Mouse (Mus musculus) hindbrain, embryonic 10.5 days (tissue): ENCODE results near the gene Ttn. TPM values are rescaled to one million over a fixed set of nuclear protein-coding genes. Genes with fewer than 3 reads are reported as not detected.

Experiments used
- DNase-seq: peaks from one replicate; pipeline ENCODE4 v3.0.0-alpha.2; 2017; ENCODE audit warnings: low spot score
- H3K27ac ChIP-seq: fragments of 300-500 bp; sonication (generic); 2 replicates; pipeline ENCODE4 v1.5.1; 2016; ENCODE audit warnings: mild to moderate bottlenecking, moderate library complexity
- H3K27me3 ChIP-seq: fragments of 300-500 bp; sonication (generic); 2 replicates; pipeline ENCODE4 v1.6.1; 2016; ENCODE audit warnings: mild to moderate bottlenecking; ENCODE audit not compliant: poor library complexity, insufficient read depth, severe bottlenecking
- H3K36me3 ChIP-seq: fragments of 300-500 bp; sonication (generic); 2 replicates; pipeline ENCODE4 v1.6.1; 2016; ENCODE audit warnings: mild to moderate bottlenecking, moderate library complexity
- H3K4me1 ChIP-seq: fragments of 300-500 bp; sonication (generic); replicated peaks from 2 replicates; pipeline ENCODE4 v1.6.1; 2016; ENCODE audit warnings: mild to moderate bottlenecking
- H3K4me3 ChIP-seq: fragments of 300-500 bp; sonication (generic); 2 replicates; pipeline ENCODE4 v1.5.1; 2016; ENCODE audit warnings: mild to moderate bottlenecking, moderate library complexity
- H3K9me3 ChIP-seq: fragments of 300-500 bp; sonication (generic); 2 replicates; pipeline ENCODE4 v1.6.1; 2016; ENCODE audit warnings: mild to moderate bottlenecking, moderate library complexity
- WGBS: fragments of 180-500 bp; shearing (Covaris S2); methylation state at CpG from one replicate; pipeline ENCODE4 v1.1.7; 2016; 5-methylcytosine and 5-hydroxymethylcytosine counted together
- polyA plus RNA-seq: library from polyadenylated mRNA; unstranded; fragments of >200 nt; fragmentation: Nextera tagmentation; extraction: Ambion mirVana; gene quantifications from 2 replicates; pipeline ENCODE4 v1.2.1, GENCODE M21; 2016

The Ttn gene
- polyA plus RNA-seq, 1 experiment from 2014 or later = 0.10 TPM

DNA sequence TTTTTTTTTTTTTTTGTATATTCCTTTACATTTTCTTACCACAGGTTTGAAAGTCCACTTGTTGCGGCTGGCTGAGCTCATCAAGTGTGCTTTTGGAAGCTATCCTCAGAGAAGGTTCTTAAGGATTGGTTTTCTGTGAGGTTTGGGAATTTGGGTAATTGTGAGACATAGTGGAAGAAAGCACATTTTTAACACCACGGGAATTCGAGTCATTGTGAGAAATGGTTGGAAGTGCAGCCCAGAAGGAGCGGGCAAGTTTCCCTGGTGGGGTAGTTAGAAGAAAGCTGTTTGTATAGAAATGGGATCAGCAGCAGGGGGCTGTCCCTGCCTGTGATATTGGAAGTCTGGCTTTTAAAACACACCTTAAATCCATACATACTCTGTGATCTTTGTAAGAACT, 306.4 kb downstream of the Ttn start:
- Histone ChIP-seq H3K27me3 (no peaks in the 10 kb centered on the region), H3K36me3 (peaks cover 20% of the 10 kb centered on the region), H3K9me3 (no peaks in the 10 kb centered on the region), H3K4me1 (peaks cover 46% of the 10 kb centered on the region), H3K27ac (peak overlapping the region; percentile 95), H3K4me3 (peak overlapping the region; percentile 88)
- 10% methylated on average over 4 of the region's 4 CpGs for WGBS
- DNase-seq = no peak

DNA sequence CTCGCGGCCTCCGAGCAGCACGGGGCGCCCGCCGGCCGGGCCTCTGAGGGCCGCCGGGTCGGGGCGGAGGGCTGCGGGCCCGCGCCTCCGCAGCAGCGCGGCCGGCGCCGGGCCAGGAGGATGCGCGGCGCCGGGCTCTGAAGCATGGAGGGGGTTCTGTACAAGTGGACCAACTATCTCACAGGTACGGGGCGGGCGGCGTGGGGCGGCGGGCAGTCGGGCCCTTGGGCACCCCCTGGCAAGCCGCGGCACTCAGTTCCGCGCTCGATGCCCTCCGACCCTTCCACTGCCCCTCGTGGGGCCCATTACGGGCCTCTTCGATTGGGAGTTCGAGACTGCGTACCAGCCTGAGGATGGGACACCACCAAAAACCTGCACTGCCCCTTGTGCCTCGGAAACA, 306.9 kb downstream of the Ttn start:
- H3K9me3 ChIP-seq = no peaks in the 10 kb centered on the region
- H3K27me3 ChIP-seq = no peaks in the 10 kb centered on the region
- DNase-seq = no peak
- peaks cover 15% of the 10 kb centered on the region for H3K36me3 ChIP-seq
- peaks cover 46% of the 10 kb centered on the region for H3K4me1 ChIP-seq
- peak overlapping the region; percentile 88 for H3K4me3 ChIP-seq
- H3K27ac ChIP-seq = peak overlapping the region; percentile 95
- under 1% methylated on average over 44 of the region's 44 CpGs for WGBS

- Histone ChIP-seq H3K4me3 (peak within 1 kb of the TSS; percentile 88), H3K9me3 (no peaks in the 10 kb centered on the region), H3K4me1 (peaks cover 46% of the 10 kb centered on the region), H3K36me3 (peaks cover 9% of the 10 kb centered on the region), H3K27ac (peak within 1 kb of the TSS; percentile 95), H3K27me3 (no peaks in the 10 kb centered on the region)
- DNase-seq = peak; percentile 82
- 5% methylated on average over 52 of the region's 52 CpGs for WGBS
These were observed 307.5 kb downstream of the Ttn start, which contains the start of gene Plekha3 for GRCm38 (mm10) chr2:76674725-76675427. Plekha3 (plus strand) TSS chr2:76675281.

- 32% methylated on average over 7 of the region's 7 CpGs for WGBS
- H3K4me3 ChIP-seq = peak overlapping the region; percentile 48
- peaks cover 7% of the 10 kb centered on the region; the same call in 1 of the 2 replicates for H3K36me3 ChIP-seq
- peak; percentile 35 for DNase-seq
- H3K9me3 ChIP-seq = no peaks in the 10 kb centered on the region
- H3K27me3 ChIP-seq = no peaks in the 10 kb centered on the region
- peak overlapping the region; percentile 87 for H3K27ac ChIP-seq
- peaks cover 46% of the 10 kb centered on the region for H3K4me1 ChIP-seq
These were observed 308.8 kb downstream of the Ttn start for GRCm38 (mm10) chr2:76673472-76674081.

- under 1% methylated on average over 17 of the region's 17 CpGs for whole genome bisulfite sequencing
- 0 out of 2 replicates have a peak, but pooled peaks cover 3% of the 10 kb centered on the region for H3K36me3 ChIP-seq
- H3K27me3 ChIP-seq = no peaks in the 10 kb centered on the region
These were observed 309.4 kb downstream of the Ttn start, which contains the start of gene Fkbp7 for GRCm38 (mm10) chr2:76672966-76673392. Fkbp7 (minus strand) TSS chr2:76673116.

GRCm38 (mm10) chr2:76672134-76672745, 310.1 kb downstream of the Ttn start:
- H3K4me1 ChIP-seq = peaks cover 46% of the 10 kb centered on the region
- peak overlapping the region; percentile 87 for H3K27ac ChIP-seq
- H3K36me3 ChIP-seq = 0 out of 2 replicates have a peak, but pooled peaks cover 3% of the 10 kb centered on the region
- DNase-seq = no peak
- H3K9me3 ChIP-seq = no peaks in the 10 kb centered on the region
- 48% methylated on average over 9 of the region's 9 CpGs for WGBS
- no peaks in the 10 kb centered on the region for H3K27me3 ChIP-seq
- peak overlapping the region; percentile 48 for H3K4me3 ChIP-seq

More at GRCm38 (mm10) chr2:76672966-76673392, 309.4 kb downstream of the Ttn start, which contains the start of gene Fkbp7:
- H3K9me3 ChIP-seq = no peaks in the 10 kb centered on the region
- peaks cover 46% of the 10 kb centered on the region for H3K4me1 ChIP-seq
- peak within 1 kb of the TSS; percentile 48 for H3K4me3 ChIP-seq
- peak within 1 kb of the TSS; percentile 87 for H3K27ac ChIP-seq
- DNase-seq = peak; percentile 95

DNA sequence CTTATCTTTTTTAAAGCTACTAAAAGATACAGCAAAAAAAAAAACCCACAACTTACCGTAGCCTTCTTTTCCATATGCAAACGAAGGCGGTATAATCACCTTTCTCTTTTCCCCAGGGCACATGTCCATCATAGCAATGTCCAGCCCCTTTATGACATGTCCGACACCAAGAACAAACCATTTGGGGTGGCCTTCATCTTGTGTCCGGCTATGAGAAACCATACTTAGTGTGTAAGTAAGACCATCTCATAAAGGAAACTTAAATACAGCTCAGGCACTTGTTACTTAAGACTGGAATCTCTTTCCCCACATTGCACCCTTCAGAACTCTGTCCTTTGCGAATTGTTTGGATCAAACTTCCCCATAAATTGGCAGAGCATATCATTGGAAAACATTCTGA, 310.7 kb downstream of the Ttn start:
- peak overlapping the region; percentile 48 for H3K4me3 ChIP-seq
- 0 out of 2 replicates have a peak, but pooled peaks cover 3% of the 10 kb centered on the region for H3K36me3 ChIP-seq
- no peaks in the 10 kb centered on the region for H3K9me3 ChIP-seq
- H3K27ac ChIP-seq = peak overlapping the region; percentile 87
- 90% methylated on average over 6 of the region's 6 CpGs for WGBS
- no peaks in the 10 kb centered on the region for H3K27me3 ChIP-seq
- H3K4me1 ChIP-seq = peaks cover 42% of the 10 kb centered on the region
- no peak for DNase-seq

GRCm38 (mm10) chr2:76667200-76667599, 315.1 kb downstream of the Ttn start:
- Histone ChIP-seq H3K27ac (no peak overlapping the region), H3K27me3 (no peaks in the 10 kb centered on the region), H3K9me3 (no peaks in the 10 kb centered on the region), H3K36me3 (peaks cover 35% of the 10 kb centered on the region), H3K4me3 (no peak overlapping the region), H3K4me1 (peaks cover 7% of the 10 kb centered on the region)
- DNase-seq = no peak
- WGBS = 92% methylated on average over 5 of the region's 5 CpGs

GRCm38 (mm10) chr2:76665531-76665930, 316.8 kb downstream of the Ttn start:
- no peaks in the 10 kb centered on the region for H3K4me1 ChIP-seq
- 93% methylated on average over 7 of the region's 7 CpGs for WGBS

DNA sequence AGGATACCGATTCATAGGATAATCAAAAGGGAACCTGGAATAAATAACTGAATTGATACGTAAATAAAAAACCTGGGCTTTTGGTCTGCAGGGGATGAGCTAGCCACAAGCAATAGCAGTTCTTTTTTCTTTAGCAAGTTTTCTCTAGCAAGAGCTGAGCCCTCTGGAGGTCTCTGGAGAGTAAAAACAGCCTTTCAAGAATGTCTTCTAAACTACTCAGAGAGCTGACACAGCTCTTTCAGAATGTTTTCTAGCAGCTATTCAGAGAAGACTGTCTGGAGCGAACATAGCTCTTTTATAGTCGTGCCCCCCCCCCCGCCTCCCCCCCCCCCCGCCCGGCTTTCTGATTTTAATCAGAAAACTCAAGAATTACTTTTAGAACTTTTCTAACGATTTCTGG, 322.9 kb downstream of the Ttn start:
- 61% methylated on average over 8 of the region's 8 CpGs for WGBS
- H3K4me1 ChIP-seq = 0 out of 2 replicates have a peak, but pooled peaks cover 3% of the 10 kb centered on the region
- H3K36me3 ChIP-seq = peaks cover 26% of the 10 kb centered on the region
- no peak for DNase-seq
- no peak overlapping the region for H3K4me3 ChIP-seq
- no peaks in the 10 kb centered on the region for H3K9me3 ChIP-seq
- no peaks in the 10 kb centered on the region for H3K27me3 ChIP-seq
- no peak overlapping the region for H3K27ac ChIP-seq

More at GRCm38 (mm10) chr2:76665531-76665930, 316.8 kb downstream of the Ttn start:
- H3K36me3 ChIP-seq = peaks cover 41% of the 10 kb centered on the region
- no peaks in the 10 kb centered on the region for H3K9me3 ChIP-seq
- H3K4me3 ChIP-seq = no peak overlapping the region
- DNase-seq = no peak
- no peaks in the 10 kb centered on the region for H3K27me3 ChIP-seq
- H3K27ac ChIP-seq = no peak overlapping the region

- no peak overlapping the region for H3K27ac ChIP-seq
- WGBS = 82% methylated on average over 13 of the region's 13 CpGs
- H3K4me3 ChIP-seq = no peak overlapping the region
- DNase-seq = no peak
- no peaks in the 10 kb centered on the region for H3K9me3 ChIP-seq
- H3K36me3 ChIP-seq = peaks cover 18% of the 10 kb centered on the region
- H3K27me3 ChIP-seq = no peaks in the 10 kb centered on the region
- 0 out of 2 replicates have a peak, but pooled peaks cover 7% of the 10 kb centered on the region for H3K4me1 ChIP-seq
These were observed 323.8 kb downstream of the Ttn start for GRCm38 (mm10) chr2:76658551-76658950.

DNA sequence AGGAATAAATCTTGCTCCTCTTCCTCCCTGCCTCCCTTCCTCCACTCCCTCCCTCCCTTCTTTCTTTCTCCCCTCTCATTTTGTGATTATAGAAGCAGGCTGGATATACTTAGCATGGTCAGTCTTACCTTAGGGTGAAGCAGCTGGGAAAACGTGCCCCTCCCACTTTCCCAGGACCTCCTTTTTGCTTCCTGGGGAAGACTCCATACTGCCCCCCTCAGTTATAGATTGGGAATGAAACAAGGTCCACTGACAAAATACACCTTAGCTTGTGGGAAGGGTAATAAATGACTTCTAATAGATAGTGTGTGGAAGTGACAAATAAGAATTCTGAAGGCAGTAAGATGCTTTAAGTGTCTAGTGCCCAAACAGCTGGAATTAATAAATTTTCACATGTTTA, 326.4 kb downstream of the Ttn start:
- Histone ChIP-seq H3K36me3 (no peaks in the 10 kb centered on the region), H3K27ac (no peak overlapping the region), H3K27me3 (no peaks in the 10 kb centered on the region), H3K4me1 (0 out of 2 replicates have a peak, but pooled peaks cover 7% of the 10 kb centered on the region), H3K9me3 (no peaks in the 10 kb centered on the region), H3K4me3 (no peak overlapping the region)
- 14% methylated on average over 1 of the region's 1 CpGs for WGBS
- DNase-seq = no peak
